Mouse (Mus musculus) brain, embryonic 14.5 days (tissue): ENCODE measurements around the gene Aldh6a1.

Experiments used
- CTCF ChIP-seq: fragments of 200-500 bp; IDR thresholded peaks from 2 replicates; pipeline ENCODE4 v1.5.1; 2012; ENCODE audit warnings: inconsistent platforms, mild to moderate bottlenecking, moderate library complexity, borderline replicate concordance; ENCODE audit not compliant: insufficient read depth, insufficient read length; ENCODE audit errors: extremely low read depth
- POLR2A ChIP-seq: fragments of 200-500 bp; IDR thresholded peaks from 2 replicates; pipeline ENCODE4 v1.6.1; 2012; ENCODE audit warnings: mild to moderate bottlenecking, inconsistent platforms, borderline replicate concordance; ENCODE audit not compliant: poor library complexity, insufficient read depth, insufficient read length, severe bottlenecking; ENCODE audit errors: extremely low read depth

DNA sequence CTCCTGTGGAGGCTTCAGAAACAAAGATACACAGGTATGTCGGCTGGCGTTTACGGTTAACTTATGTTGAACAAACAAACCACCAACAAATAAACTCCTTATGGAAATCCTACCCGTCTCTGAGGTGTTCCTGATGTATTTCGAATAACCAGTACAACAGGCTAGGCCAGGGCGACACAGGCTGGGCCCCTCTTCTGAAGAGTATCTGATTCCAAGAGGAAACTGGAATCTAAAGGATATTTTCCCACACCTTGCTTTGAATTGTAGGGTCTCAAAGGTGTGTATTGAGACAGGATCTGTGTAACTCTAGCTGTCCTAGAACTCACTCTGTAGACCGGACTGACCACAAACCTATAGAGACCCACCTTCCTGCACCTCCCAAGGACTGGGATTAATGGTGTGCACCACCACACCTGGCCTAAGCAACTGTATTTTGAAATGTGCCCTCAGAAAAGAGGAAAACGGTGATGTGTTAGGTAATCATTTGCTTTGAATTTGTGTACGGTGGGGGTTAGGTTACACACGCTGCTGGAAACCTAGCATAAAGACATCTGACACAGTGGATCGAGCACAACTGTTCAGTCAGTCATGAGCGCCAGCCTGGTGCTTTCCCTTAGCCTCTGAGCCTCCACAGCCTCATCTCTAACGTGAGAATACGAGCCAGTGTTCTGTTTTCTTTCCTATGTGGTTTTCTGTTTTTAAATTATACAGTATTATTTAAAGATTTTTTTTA, 53.7 kb downstream of the Aldh6a1 start:
- no peak for TF ChIP-seq POLR2A
- no peak for TF ChIP-seq CTCF
